Mouse (Mus musculus) ES-Bruce4 (cell line): ENCODE results near the gene Wdr90.

Source experiments
- CTCF ChIP-seq: IDR thresholded peaks from one replicate; pipeline ENCODE4 v1.8.1; 2011; ENCODE audit warnings: low read depth, low read length
- EP300 ChIP-seq: IDR thresholded peaks from 2 replicates; pipeline ENCODE4 v1.6.1; 2011; ENCODE audit warnings: low read depth, low read length; ENCODE audit not compliant: insufficient read depth
- POLR2A ChIP-seq: IDR thresholded peaks from one replicate; pipeline ENCODE4 v1.8.1; 2011; ENCODE audit warnings: low read length; ENCODE audit not compliant: insufficient read depth

DNA sequence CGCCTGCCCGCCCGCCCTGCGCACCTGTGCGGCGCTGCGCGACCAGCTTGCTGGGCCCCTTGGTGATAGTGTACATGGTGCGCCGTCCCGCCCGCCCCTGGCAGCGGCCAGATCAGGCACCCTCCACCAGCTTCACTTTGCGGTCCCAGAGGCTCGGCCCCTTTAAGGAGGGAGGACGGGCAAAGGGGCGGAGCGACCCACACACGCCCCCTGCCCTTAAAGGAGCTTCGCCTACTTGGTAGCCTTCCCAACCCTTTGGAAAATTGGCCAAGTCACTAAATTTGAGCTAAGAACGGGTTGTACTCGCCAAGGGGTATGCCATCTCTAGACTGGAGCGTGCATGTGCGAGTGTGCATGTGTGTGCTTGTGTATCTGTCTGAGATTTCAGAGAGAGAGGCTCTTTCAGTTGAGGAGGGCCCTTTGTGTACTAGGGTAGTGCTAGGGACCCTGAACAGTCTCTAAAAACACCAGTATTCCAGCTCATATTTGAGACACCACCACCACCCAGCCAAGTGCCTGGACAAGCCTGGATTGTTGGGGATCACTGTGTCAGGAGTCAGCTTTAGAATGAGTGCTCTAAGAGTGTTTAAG is 7.4 kb upstream of the Wdr90 start, which contains the start of gene Mcrip2:
- TF ChIP-seq POLR2A: no peak
- no peak for TF ChIP-seq CTCF
- no peak for TF ChIP-seq EP300
